Mouse (Mus musculus): Measurements from ENCODE around the gene Slc38a9.

Gene Slc38a9

DNA sequence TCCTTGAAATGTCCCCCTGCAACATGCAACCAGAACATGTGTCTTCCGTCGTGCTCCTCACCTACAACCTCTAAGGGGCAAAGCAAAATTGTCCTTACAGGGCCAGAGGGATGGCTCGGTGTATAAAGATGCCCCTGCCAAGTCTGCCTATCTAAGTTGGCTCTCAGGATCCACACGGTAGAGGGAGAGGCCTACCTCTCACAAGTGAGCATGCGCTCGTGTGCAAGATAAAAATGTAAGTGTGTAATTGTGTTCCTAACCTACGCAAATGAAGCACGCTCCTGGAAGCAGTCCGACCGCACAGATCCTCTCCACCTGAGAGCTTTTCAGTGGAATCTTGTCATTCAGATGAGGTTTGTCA, 86.1 kb downstream of the Slc38a9 start:
- no peak for DNase-seq

- no peak for DNase-seq
These were observed 87.4 kb downstream of the Slc38a9 start for GRCm38 (mm10) chr13:112747808-112748430.

- no peak for DNase-seq
These were observed 88.4 kb downstream of the Slc38a9 start for GRCm38 (mm10) chr13:112748808-112749510.

GRCm38 (mm10) chr13:112749881-112750280, 89.3 kb downstream of the Slc38a9 start:
- DNase-seq, result no peak

- DNase-seq, result no peak
These were observed 91.1 kb downstream of the Slc38a9 start for GRCm38 (mm10) chr13:112751454-112752308.

DNA sequence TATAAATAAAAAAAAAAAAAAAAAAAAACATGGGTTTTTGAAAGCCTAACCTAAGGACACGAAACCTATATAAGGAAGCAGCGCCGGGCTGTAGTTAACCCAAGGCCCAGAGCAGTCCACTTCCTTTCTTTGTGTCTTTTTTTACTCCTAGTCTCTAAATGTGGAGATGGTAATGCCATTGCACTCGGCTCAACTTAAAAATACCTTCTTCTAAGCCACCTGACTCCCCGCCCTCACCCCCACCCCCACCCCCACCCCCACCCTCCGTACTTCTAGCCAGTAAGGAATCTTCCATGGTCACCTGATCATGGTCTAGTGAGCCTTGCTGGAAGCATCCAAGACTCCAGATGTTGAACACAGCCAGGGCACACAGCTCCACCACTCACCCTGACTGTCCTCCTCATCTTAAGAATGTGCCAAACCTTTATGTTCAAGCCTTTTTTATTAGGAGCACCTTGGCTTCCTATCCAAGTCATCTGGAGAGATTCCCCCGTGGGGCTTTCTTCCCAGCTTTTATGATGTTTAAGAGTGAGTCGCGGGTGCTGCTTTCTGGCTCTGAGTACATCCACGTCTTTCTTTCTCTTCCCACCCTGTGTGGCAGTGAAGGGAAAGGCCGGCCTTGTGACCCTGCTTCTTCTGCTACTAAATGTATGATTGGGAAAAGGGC, 91.9 kb downstream of the Slc38a9 start:
- DNase-seq, result no peak

DNA sequence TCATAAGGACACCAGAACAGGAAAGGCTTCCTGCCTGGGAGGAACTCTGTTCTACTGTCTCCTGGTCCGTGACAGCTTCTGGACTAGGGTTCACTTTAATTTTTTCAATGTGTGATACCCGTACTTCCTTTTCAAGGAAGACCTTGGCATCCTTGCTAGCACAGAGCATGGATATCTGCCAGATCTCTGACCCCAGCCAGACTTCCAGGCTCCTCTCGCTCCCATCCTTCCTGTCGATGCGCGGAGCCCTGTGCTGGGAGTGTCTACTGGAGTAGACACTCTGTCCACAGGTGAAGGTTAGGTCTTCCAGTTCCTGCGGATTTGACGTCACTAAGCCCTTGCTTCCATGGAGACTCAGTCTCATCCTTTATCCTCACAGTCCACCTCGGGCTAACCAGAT, 93.0 kb downstream of the Slc38a9 start:
- DNase-seq, result no peak

GRCm38 (mm10) chr13:112754871-112755270, 94.3 kb downstream of the Slc38a9 start:
- peak; percentile 19 for DNase-seq

DNA sequence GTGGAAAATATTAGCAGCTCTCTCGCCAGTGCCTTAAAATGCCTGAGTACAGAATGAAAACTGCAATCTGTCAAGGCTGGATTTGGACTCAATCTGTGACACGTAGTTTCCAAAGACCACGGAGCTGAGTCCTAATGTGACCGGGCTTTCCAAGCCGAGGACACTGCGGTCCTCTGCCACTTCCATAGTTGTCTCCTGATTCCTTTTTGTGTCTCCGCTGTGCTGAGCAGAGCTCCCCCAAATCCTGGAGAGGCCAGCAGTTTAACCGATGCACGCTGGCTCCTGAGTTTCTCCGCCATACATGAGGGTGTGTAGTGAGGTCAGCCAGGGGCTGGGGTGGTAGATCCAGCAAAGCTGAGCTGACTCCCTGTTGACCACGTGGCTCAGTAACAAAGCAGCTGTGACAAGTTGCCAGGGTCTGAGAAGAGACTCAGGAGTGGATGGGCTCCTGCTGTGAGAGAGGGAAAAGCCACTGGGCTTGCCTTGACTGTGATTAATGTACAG, 95.0 kb downstream of the Slc38a9 start:
- no peak for DNase-seq

DNA sequence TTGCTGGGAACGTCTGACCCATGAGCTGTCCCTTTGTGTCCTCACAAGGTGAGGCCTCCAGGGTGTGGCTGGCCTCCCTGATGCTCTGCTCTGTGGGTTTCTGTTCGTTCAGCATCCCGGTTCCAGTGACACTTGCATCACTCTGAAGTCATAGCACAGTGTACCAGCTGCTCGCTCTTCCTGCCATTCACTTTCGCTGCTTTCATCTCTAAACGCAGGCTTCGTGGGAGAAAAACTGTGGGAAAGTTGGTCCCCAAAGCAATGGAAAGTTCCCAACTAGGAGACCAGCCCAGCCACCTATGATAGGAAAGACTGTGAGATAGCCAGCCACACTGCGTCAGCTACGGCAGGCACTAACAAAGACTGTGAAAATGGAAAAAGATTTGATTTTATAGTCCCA, 96.8 kb downstream of the Slc38a9 start:
- DNase-seq, result no peak

GRCm38 (mm10) chr13:112758546-112759090, 98.1 kb downstream of the Slc38a9 start:
- no peak for DNase-seq

DNA sequence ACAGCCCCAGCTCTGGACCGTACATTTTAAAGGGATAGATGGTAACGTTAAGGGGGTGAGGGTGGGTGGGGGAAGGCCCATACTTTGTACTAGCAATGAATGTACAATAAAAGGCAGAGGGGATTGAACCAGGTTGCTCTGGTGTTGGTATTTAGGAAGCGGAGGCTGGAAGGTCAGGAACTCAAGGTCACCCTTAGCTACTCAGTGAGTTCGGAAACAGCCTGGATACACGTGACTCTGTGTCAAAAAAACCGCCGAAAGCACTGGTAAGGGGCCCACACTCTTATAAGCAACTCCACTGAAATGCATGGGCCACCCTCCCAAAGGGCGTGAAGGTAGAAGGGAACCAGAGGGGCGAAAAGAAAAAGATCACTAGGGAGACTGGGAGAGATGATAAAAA, 98.8 kb downstream of the Slc38a9 start:
- no peak for DNase-seq

- DNase-seq, result no peak
These were observed 99.4 kb downstream of the Slc38a9 start for GRCm38 (mm10) chr13:112759777-112760537.

- DNase-seq, result no peak
These were observed 100.0 kb downstream of the Slc38a9 start for GRCm38 (mm10) chr13:112760538-112760881.

- no peak for DNase-seq
These were observed 101.2 kb downstream of the Slc38a9 start for GRCm38 (mm10) chr13:112761787-112762186.

DNA sequence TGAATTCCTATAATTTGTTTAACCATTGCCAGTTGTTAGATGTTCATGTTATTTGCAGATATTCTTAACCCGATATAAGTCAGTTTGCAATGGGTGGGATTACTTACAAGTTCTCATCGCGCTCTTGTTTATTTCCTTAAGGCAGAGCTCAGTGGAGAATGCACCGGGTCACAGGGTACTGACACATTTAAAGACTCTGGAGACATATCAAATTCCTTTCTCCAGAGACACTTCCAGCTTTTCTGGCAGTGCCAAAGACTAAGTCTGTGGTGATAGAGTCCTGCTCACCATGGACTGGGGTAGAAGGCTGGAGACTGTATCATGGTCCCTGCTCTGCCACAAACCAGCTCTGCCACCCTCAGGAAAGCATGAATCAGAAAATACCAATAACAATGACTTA, 102.0 kb downstream of the Slc38a9 start:
- no peak for DNase-seq

- DNase-seq, result no peak
These were observed 103.1 kb downstream of the Slc38a9 start for GRCm38 (mm10) chr13:112763531-112764091.

GRCm38 (mm10) chr13:112764556-112764955, 104.0 kb downstream of the Slc38a9 start:
- no peak for DNase-seq

GRCm38 (mm10) chr13:112765654-112766053, 105.1 kb downstream of the Slc38a9 start:
- DNase-seq, result no peak

GRCm38 (mm10) chr13:112770528-112771328, 110.2 kb downstream of the Slc38a9 start:
- DNase-seq, result no peak
